Mouse (Mus musculus) MEL (cell line): ENCODE data around the gene Disp1.

Experiments used
- CTCF ChIP-seq, 3 experiments: IDR thresholded peaks in 2 of 3; conservative IDR thresholded peaks in 1 of 3; 2 replicates each; pipeline ENCODE4 v1.5.1; 2011 to 2012; ENCODE audit warnings: low read length in 3 of 3, low read depth in 2 of 3, mild to moderate bottlenecking in 2 of 3, improper control_type of control experiment in 1 of 3, inconsistent platforms in 1 of 3, mixed read lengths in 1 of 3, moderate library complexity in 1 of 3; ENCODE audit not compliant: control insufficient read depth in 1 of 3, insufficient read depth in 1 of 3, poor library complexity in 1 of 3, severe bottlenecking in 1 of 3
- GABPA ChIP-seq: IDR thresholded peaks from 2 replicates; pipeline ENCODE4 v1.6.1; 2012; ENCODE audit warnings: low read depth, mild to moderate bottlenecking, inconsistent platforms, low read length, improper control_type of control experiment, moderate library complexity
- MYB ChIP-seq: IDR thresholded peaks from 2 replicates; pipeline ENCODE4 v1.6.1; 2011; ENCODE audit warnings: mild to moderate bottlenecking, low read depth, low read length, improper control_type of control experiment
- POLR2A ChIP-seq, 2 experiments: IDR thresholded peaks; 2 replicates each; pipeline ENCODE4 v1.6.1; 2011 to 2012; ENCODE audit warnings: low read length in 2 of 2, mild to moderate bottlenecking in 2 of 2, control low read depth in 1 of 2, improper control_type of control experiment in 1 of 2, low read depth in 1 of 2, moderate library complexity in 1 of 2; ENCODE audit not compliant: control insufficient read depth in 1 of 2, insufficient read depth in 1 of 2, poor library complexity in 1 of 2
- RCOR1 ChIP-seq: IDR thresholded peaks from 2 replicates; pipeline ENCODE4 v1.6.1; 2012; ENCODE audit warnings: low read depth, mild to moderate bottlenecking, inconsistent platforms, low read length, improper control_type of control experiment
- SIN3A ChIP-seq: IDR thresholded peaks from 2 replicates; pipeline ENCODE4 v1.6.1; 2012; ENCODE audit warnings: low read length, improper control_type of control experiment, inconsistent platforms
- ZNF384 ChIP-seq: IDR thresholded peaks from 2 replicates; pipeline ENCODE4 v1.6.1; 2012; ENCODE audit warnings: low read depth, mild to moderate bottlenecking, inconsistent platforms, low read length, improper control_type of control experiment

- TF ChIP-seq ZNF384 (no peak), GABPA (no peak), SIN3A (no peak), RCOR1 (no peak), POLR2A (IDR thresholded peaks at IDR 0.05; ENCODE audit: control insufficient read depth in 1 of 2, insufficient read depth in 1 of 2, low read depth in 1 of 2, low read length in 2 of 2, poor library complexity in 1 of 2) (no peak), MYB (no peak), CTCF (IDR thresholded peaks at IDR 0.05 in 2 of 3, conservative IDR thresholded peaks at IDR 0.05 in 1 of 3; ENCODE audit: control insufficient read depth in 1 of 3, insufficient read depth in 1 of 3, low read depth in 2 of 3, low read length in 3 of 3, poor library complexity in 1 of 3, severe bottlenecking in 1 of 3) (no peak)
These were observed 20.4 kb downstream of the Disp1 start for GRCm38 (mm10) chr1:183200926-183201325.
